Mouse (Mus musculus) heart, adult 11 months (tissue): ENCODE results near the gene Dbh.

ENCODE experiments used
- DNase-seq: peaks from one replicate; pipeline ENCODE4 v3.0.0; 2022

Gene Dbh

DNA sequence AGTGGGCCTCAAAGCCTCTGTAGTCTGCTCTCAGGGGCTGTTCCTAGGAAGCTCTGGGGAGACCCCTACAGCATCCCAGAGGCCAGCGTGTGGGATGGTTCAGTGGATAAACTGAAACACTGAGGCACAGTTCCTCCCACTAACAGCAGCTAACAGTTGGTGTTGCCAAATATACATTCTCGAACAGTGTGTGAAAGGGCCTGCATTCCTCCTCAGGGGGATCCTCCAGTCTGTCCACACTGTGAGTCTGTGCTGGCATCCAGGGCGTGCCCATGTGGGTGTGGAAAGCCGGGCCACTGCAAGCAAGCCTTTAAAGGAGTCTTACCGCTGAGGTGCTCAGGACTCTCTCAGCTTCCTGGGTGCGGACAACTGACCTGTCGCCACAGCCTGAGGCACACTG lies 61.5 kb downstream of the Dbh start:
- no peak for DNase-seq

DNA sequence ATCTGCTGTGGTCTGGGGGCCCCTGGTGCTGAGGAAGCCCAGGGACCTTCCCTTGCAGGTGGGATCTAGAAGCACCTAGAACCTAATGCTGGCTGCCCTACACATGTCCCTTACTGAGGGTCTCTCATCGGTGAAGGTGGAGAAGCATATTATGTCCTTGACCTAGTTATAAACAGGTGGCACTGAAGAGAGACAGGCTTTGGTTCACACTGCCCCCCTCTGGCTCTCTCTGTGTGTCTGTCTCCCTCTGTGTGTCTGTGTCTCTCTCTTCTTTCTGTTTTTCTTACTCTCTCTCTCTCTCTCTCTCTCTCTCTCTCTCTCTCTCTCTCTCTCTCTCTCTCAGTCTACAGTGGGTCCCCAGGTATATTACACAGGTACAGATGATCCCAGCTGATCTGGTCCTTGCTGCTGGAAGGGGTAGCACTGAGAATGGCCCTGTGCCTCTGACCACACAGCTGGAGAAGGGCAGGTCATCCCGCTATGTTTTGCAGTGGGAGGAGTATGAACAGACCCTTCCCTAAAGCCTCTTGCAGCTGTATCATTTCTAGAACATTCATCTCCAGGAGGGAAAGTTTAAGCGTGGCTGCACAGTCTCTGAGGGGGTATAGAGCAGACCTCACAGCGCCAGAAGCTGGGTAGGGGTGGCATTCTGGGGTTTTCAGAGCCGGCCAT lies 63.9 kb downstream of the Dbh start:
- peak; percentile 80 for DNase-seq

DNA sequence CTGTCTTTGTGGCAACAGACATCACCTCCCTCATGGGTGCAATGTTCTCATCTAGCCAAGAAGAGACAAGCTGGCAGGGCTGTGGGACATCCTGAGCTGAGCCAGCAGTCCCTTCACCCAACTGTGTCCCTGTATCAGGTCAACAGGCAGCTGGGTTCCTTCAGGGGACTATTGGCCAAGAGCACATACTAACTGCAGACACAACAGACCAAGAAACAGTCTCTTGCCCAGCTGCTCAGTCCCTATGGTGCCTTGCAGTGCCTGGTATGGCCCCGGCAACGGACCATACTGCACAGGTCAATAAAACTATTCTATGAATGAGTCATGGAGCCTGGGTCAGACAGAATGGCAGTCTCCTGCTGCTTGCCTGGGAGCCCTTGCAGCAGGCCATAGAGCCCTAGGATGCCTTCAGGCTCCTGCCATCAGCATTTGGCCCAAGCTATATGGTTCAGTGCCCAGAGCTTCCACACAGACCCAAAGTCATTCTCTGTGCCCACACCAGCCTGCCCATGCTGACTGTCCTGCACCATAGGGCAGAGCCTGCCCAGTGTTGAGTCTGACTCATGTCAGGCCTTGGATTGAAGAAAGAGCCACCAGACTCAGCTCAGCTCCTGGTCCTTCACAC lies 64.6 kb downstream of the Dbh start:
- no peak for DNase-seq

DNA sequence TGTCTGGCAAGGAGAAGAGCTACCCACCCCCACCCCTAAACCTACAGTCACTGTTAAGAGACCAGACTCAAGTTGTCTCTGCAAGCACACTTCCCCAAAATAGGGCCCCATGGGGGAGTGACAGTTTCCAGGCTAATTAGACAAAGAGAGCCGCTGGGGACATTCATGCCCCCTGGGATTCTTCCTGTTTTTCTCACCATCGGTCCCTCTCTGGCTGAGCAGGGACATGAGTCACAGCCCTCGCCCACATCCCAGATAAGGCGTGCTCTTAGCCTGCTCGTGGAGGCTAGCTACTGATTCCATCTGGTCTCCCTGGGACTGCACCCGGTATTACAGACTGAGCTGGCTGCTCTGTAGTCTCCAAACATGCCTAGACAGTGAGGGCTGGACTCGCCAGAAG lies 67.3 kb downstream of the Dbh start:
- DNase-seq = peak; percentile 98
